Mouse (Mus musculus) kidney, adult 2 months (tissue): ENCODE data around the gene Krtap9-5. TPM values are rescaled to one million over a fixed set of nuclear protein-coding genes. Genes with fewer than 3 reads are reported as not detected.

Experiments
- DNase-seq: peaks from one replicate; pipeline ENCODE4 v3.0.0; 2021
- H3K27ac ChIP-seq: fragments of 200-500 bp; 2 replicates; pipeline ENCODE4 v1.5.1; 2012; ENCODE audit warnings: low read depth, low read length, control low read depth, inconsistent platforms; ENCODE audit not compliant: insufficient read depth
- H3K27me3 ChIP-seq: fragments of 200-500 bp; replicated peaks from 2 replicates; pipeline ENCODE4 v1.6.1; 2012; ENCODE audit warnings: mild to moderate bottlenecking, moderate library complexity, low read length, inconsistent platforms; ENCODE audit not compliant: control insufficient read depth, insufficient read depth
- H3K36me3 ChIP-seq: fragments of 200-500 bp; 2 replicates; pipeline ENCODE4 v1.6.1; 2012; ENCODE audit warnings: mild to moderate bottlenecking, moderate library complexity, low read length, inconsistent platforms; ENCODE audit not compliant: control insufficient read depth, insufficient read depth
- H3K4me1 ChIP-seq: fragments of 200-500 bp; 2 replicates; pipeline ENCODE4 v1.6.1; 2011; ENCODE audit warnings: low read length; ENCODE audit not compliant: control insufficient read depth, insufficient read depth
- H3K4me3 ChIP-seq: fragments of 200-500 bp; 2 replicates; pipeline ENCODE4 v1.5.1; 2011; ENCODE audit warnings: mild to moderate bottlenecking, low read depth, low read length, control low read depth; ENCODE audit not compliant: insufficient read depth
- CTCF ChIP-seq: fragments of 200-500 bp; conservative IDR thresholded peaks from 2 replicates; pipeline ENCODE4 v1.5.1; 2011; ENCODE audit warnings: low read depth, mild to moderate bottlenecking, control low read depth, low read length, moderate library complexity, mixed read lengths; ENCODE audit not compliant: insufficient read depth, insufficient read length
- POLR2A ChIP-seq: fragments of 200-500 bp; IDR thresholded peaks from one replicate; pipeline ENCODE4 v1.6.1; 2011; ENCODE audit warnings: low read depth, low read length, control low read depth
- WGBS: fragments of 180-500 bp; shearing (Covaris S2); methylation state at CpG from one replicate; pipeline ENCODE4 v1.1.7; 2018; 5-methylcytosine and 5-hydroxymethylcytosine counted together
- polyA plus RNA-seq: library from polyadenylated mRNA; depleted of rRNA; stranded (reverse); fragments of >200 nt; gene quantifications from 2 replicates; pipeline ENCODE4 v1.2.3, GENCODE M21; 2012; rRNA removed

Gene Krtap9-5
- polyA plus RNA-seq, 1 experiment, result not detected

GRCm38 (mm10) chr11:99990571-99990970, 42.3 kb downstream of the Krtap9-5 start:
- H3K27ac ChIP-seq, result no peak overlapping the region
- DNase-seq, result no peak
- 83% methylated on average over 3 of the region's 3 CpGs for WGBS
- H3K27me3 ChIP-seq, result no peaks in the 10 kb centered on the region
- no peaks in the 10 kb centered on the region for H3K4me1 ChIP-seq
- H3K4me3 ChIP-seq, result no peak overlapping the region
- TF ChIP-seq POLR2A, result no peak
- no peak for TF ChIP-seq CTCF
- H3K36me3 ChIP-seq, result no peaks in the 10 kb centered on the region

- Histone ChIP-seq H3K36me3 (no peaks in the 10 kb centered on the region), H3K27ac (no peak within 1 kb of the TSS), H3K4me3 (no peak within 1 kb of the TSS), H3K4me1 (no peaks in the 10 kb centered on the region), H3K27me3 (no peaks in the 10 kb centered on the region)
- no peak for DNase-seq
- 12% methylated on average over 26 of the region's 26 CpGs for WGBS
- no peak for TF ChIP-seq CTCF
- no peak for TF ChIP-seq POLR2A
Measured at GRCm38 (mm10) chr11:99993620-99994383, 45.5 kb downstream of the Krtap9-5 start, which contains the start of gene Krtap17-1. Gene Krtap17-1 (minus strand): TSS chr11:99993994.

GRCm38 (mm10) chr11:99994384-99994661, 46.0 kb downstream of the Krtap9-5 start:
- WGBS, result 33% methylated on average over 4 of the region's 4 CpGs

GRCm38 (mm10) chr11:99999091-99999490, 50.8 kb downstream of the Krtap9-5 start:
- TF ChIP-seq CTCF (no peak), POLR2A (no peak)
- Histone ChIP-seq H3K27ac (no peak overlapping the region), H3K27me3 (no peaks in the 10 kb centered on the region), H3K4me1 (no peaks in the 10 kb centered on the region), H3K4me3 (no peak overlapping the region), H3K36me3 (no peaks in the 10 kb centered on the region)
- no peak for DNase-seq
- 88% methylated on average over 7 of the region's 7 CpGs for WGBS

More at GRCm38 (mm10) chr11:99994384-99994661, 46.0 kb downstream of the Krtap9-5 start:
- H3K4me1 ChIP-seq, result no peaks in the 10 kb centered on the region
- no peaks in the 10 kb centered on the region for H3K36me3 ChIP-seq
- no peak for DNase-seq
- TF ChIP-seq CTCF, result no peak
- TF ChIP-seq POLR2A, result no peak
- no peak overlapping the region for H3K27ac ChIP-seq
- no peaks in the 10 kb centered on the region for H3K27me3 ChIP-seq
- H3K4me3 ChIP-seq, result no peak overlapping the region

Other genes with a start within 250 kb of the Krtap9-5 start
- gene Gm14180, start 214.2 kb upstream of the Krtap9-5 start, polyA plus RNA-seq, result not detected in 2 replicates
- gene Gm11595, start 175.6 kb upstream of the Krtap9-5 start, polyA plus RNA-seq, result not detected in 2 replicates
- not detected in 2 replicates for gene Krtap4-8, start 167.8 kb upstream of the Krtap9-5 start, polyA plus RNA-seq
- not detected in 2 replicates for gene Krtap4-9, start 163.3 kb upstream of the Krtap9-5 start, polyA plus RNA-seq
- gene Gm11596, start 155.0 kb upstream of the Krtap9-5 start, polyA plus RNA-seq, result not detected in 2 replicates
- gene Gm11569, start 149.5 kb upstream of the Krtap9-5 start, polyA plus RNA-seq, result not detected in 2 replicates
- not detected in 2 replicates for gene Gm11554, start 144.0 kb upstream of the Krtap9-5 start, polyA plus RNA-seq
- not detected in 2 replicates for gene Krtap4-13, start 138.6 kb upstream of the Krtap9-5 start, polyA plus RNA-seq
- gene Gm11564, start 132.8 kb upstream of the Krtap9-5 start, polyA plus RNA-seq, result not detected in 2 replicates
- gene 2300003K06Rik, start 110.4 kb upstream of the Krtap9-5 start, polyA plus RNA-seq, result not detected in 2 replicates
- gene Krtap4-16, start 96.9 kb upstream of the Krtap9-5 start, polyA plus RNA-seq, result not detected in 2 replicates
- not detected in 2 replicates for gene Gm11568, start 90.6 kb upstream of the Krtap9-5 start, polyA plus RNA-seq
- gene Gm11559, start 84.0 kb upstream of the Krtap9-5 start, polyA plus RNA-seq, result not detected in 2 replicates
- not detected in 2 replicates for gene Krtap9-1, start 75.1 kb upstream of the Krtap9-5 start, polyA plus RNA-seq
- not detected in 2 replicates for gene Gm11567, start 69.3 kb upstream of the Krtap9-5 start, polyA plus RNA-seq
- not detected in 2 replicates for gene Krtap31-1, start 40.6 kb upstream of the Krtap9-5 start, polyA plus RNA-seq
- not detected in 2 replicates for gene Gm11565, start 33.7 kb upstream of the Krtap9-5 start, polyA plus RNA-seq
- gene Krtap31-2, start 12.2 kb upstream of the Krtap9-5 start, polyA plus RNA-seq, result not detected in 2 replicates
- gene Krtap29-1, start 30.6 kb downstream of the Krtap9-5 start, polyA plus RNA-seq, result not detected in 2 replicates
- gene Krtap16-1, start 38.1 kb downstream of the Krtap9-5 start, polyA plus RNA-seq, result not detected in 2 replicates
- not detected in 2 replicates for gene Krtap17-1, start 45.5 kb downstream of the Krtap9-5 start, polyA plus RNA-seq
- not detected in 2 replicates for gene Krt33a, start 67.7 kb downstream of the Krtap9-5 start, polyA plus RNA-seq
- gene Krt33b, start 81.4 kb downstream of the Krtap9-5 start, polyA plus RNA-seq, result not detected in 2 replicates
- not detected in 2 replicates for gene Krt34, start 93.1 kb downstream of the Krtap9-5 start, polyA plus RNA-seq
- gene Krt31, start 102.1 kb downstream of the Krtap9-5 start, polyA plus RNA-seq, result not detected in 2 replicates
- gene Krt32, start 139.8 kb downstream of the Krtap9-5 start, polyA plus RNA-seq, result not detected in 2 replicates
- gene Krt35, start 147.8 kb downstream of the Krtap9-5 start, polyA plus RNA-seq, result not detected in 2 replicates
- gene Krt36, start 157.2 kb downstream of the Krtap9-5 start, polyA plus RNA-seq, result 0.11 TPM in 1 of 2 replicates, not detected in the other
- gene Krt13, start 173.1 kb downstream of the Krtap9-5 start, polyA plus RNA-seq, result not detected in 2 replicates
- 3.1 and 3.9 TPM in 2 replicates for gene Krt15, start 187.5 kb downstream of the Krtap9-5 start, polyA plus RNA-seq
- gene Krt19, start 200.2 kb downstream of the Krtap9-5 start, polyA plus RNA-seq, result 13.0 and 20.1 TPM in 2 replicates
- not detected in 2 replicates for gene Krt9, start 244.8 kb downstream of the Krtap9-5 start, polyA plus RNA-seq